In genomic region chr16:33587283-33588127, GRCm38 (mm10) we compare ENCODE assay signal across 9 mouse cellular contexts.
DNase-seq lines count a peak whose midpoint lies in the region; ATAC-seq lines count a peak whose summit lies in the region.
"Had no signal": no experiment of that assay in that cellular context is flagged by ENCODE, and none has a peak within 500 bp of the region (broad histone marks: within the 10 kb centered on the region; RNA-seq: fewer than 3 reads in every experiment).

No protein-coding gene starts in this region.

- WGBS in embryonic facial prominence, embryonic 14.5 days = 68% methylated on average over 16 of the region's 16 CpGs
- 43% methylated on average over 16 of the region's 16 CpGs for WGBS in limb, embryonic 15.5 days
- 78% methylated on average over 16 of the region's 16 CpGs for WGBS in forebrain, embryonic 15.5 days

- no peak for ATAC-seq in embryonic facial prominence, embryonic 14.5 days (ENCODE audit: low read depth)
- ATAC-seq in limb, embryonic 15.5 days (ENCODE audit: insufficient number of reproducible peaks, low FRiP score, low TSS enrichment, low read depth) = peak; percentile 87
- no peak for ATAC-seq in forebrain, embryonic 15.5 days (replicated peaks)

- no peak overlapping the region for H3K4me2 ChIP-seq in embryonic facial prominence, embryonic 14.5 days (ENCODE audit: low read depth, low read length)
- no peak overlapping the region for H3K4me2 ChIP-seq in limb, embryonic 15.5 days
- H3K4me2 ChIP-seq in forebrain, embryonic 15.5 days (replicated peaks) = no peak overlapping the region
- H3K4me2 ChIP-seq: hindbrain, embryonic 12.5 days had no signal

- H3K9me3 ChIP-seq in embryonic facial prominence, embryonic 14.5 days (ENCODE audit: control insufficient read depth, low read length) = no peaks in the 10 kb centered on the region
- H3K9me3 ChIP-seq in limb, embryonic 15.5 days = no peaks in the 10 kb centered on the region
- no peaks in the 10 kb centered on the region for H3K9me3 ChIP-seq in forebrain, embryonic 15.5 days
- H3K9me3 ChIP-seq: hindbrain, embryonic 12.5 days had no signal

- H3K9ac ChIP-seq in embryonic facial prominence, embryonic 14.5 days (ENCODE audit: low read depth, low read length) = no peak overlapping the region
- no peak overlapping the region for H3K9ac ChIP-seq in limb, embryonic 15.5 days
- no peak overlapping the region for H3K9ac ChIP-seq in forebrain, embryonic 15.5 days (replicated peaks)
- H3K9ac ChIP-seq: hindbrain, embryonic 12.5 days had no signal

- intact Hi-C loops in heart, postnatal 36 days (cut with DNase I) = no loop called here

- no peaks in the 10 kb centered on the region for H3K36me3 ChIP-seq in embryonic facial prominence, embryonic 14.5 days (ENCODE audit: control insufficient read depth, insufficient read depth, low read length)
- H3K36me3 ChIP-seq in limb, embryonic 15.5 days = no peaks in the 10 kb centered on the region
- H3K36me3 ChIP-seq in forebrain, embryonic 15.5 days = no peaks in the 10 kb centered on the region
- H3K36me3 ChIP-seq: hindbrain, embryonic 12.5 days had no signal

- no peak overlapping the region for H3K4me3 ChIP-seq in embryonic facial prominence, embryonic 14.5 days (ENCODE audit: low read depth, low read length)
- no peak overlapping the region for H3K4me3 ChIP-seq in limb, embryonic 15.5 days
- H3K4me3 ChIP-seq in forebrain, embryonic 15.5 days = no peak overlapping the region
- H3K4me3 ChIP-seq: hindbrain, embryonic 12.5 days had no signal

- DNase-seq in adrenal gland, postnatal 10 days = peak; percentile 47
- DNase-seq in adrenal gland, adult 18-20 months (ENCODE audit: low spot score in 2 of 2) = no peak
- peak; percentile 60 for DNase-seq in embryonic facial prominence, embryonic 14.5 days (ENCODE audit: low spot score)
- peak; percentile 46 to 66 for DNase-seq in heart, postnatal 36 days
- no peak for DNase-seq in B cell, adult 2 months
- no peak for DNase-seq in left cerebral cortex, adult 9 months (ENCODE audit: low spot score in 2 of 2)

- H3K27ac ChIP-seq in embryonic facial prominence, embryonic 14.5 days (replicated peaks; ENCODE audit: low read depth, low read length) = 0 out of 2 replicates have a peak overlapping the region, but pooled peaks have one; percentile 8
- peak overlapping the region; percentile 81 for H3K27ac ChIP-seq in limb, embryonic 15.5 days
- no peak overlapping the region for H3K27ac ChIP-seq in forebrain, embryonic 15.5 days (replicated peaks)
- H3K27ac ChIP-seq: hindbrain, embryonic 12.5 days had no signal

- H3K27me3 ChIP-seq in embryonic facial prominence, embryonic 14.5 days (replicated peaks; ENCODE audit: control insufficient read depth, insufficient read depth, low read length) = no peaks in the 10 kb centered on the region
- no peaks in the 10 kb centered on the region for H3K27me3 ChIP-seq in limb, embryonic 15.5 days
- H3K27me3 ChIP-seq in forebrain, embryonic 15.5 days = no peaks in the 10 kb centered on the region
- H3K27me3 ChIP-seq: hindbrain, embryonic 12.5 days had no signal

- H3K4me1 ChIP-seq in embryonic facial prominence, embryonic 14.5 days (ENCODE audit: control insufficient read depth, insufficient read depth, low read length) = peaks cover 21% of the 10 kb centered on the region
- peaks cover 41% of the 10 kb centered on the region for H3K4me1 ChIP-seq in limb, embryonic 15.5 days
- H3K4me1 ChIP-seq in forebrain, embryonic 15.5 days = peaks cover 22% of the 10 kb centered on the region

Comparison
In these comparisons a context has a peak if more than half of its experiments do, and no peak if none do; other contexts are left out.
1. DNase-seq: peak in adrenal gland, postnatal 10 days (single experiment), embryonic facial prominence, embryonic 14.5 days (single experiment) and heart, postnatal 36 days (2 of 2); none in adrenal gland, adult 18-20 months (0 of 2), B cell, adult 2 months (0 of 2) and left cerebral cortex, adult 9 months (0 of 2).